Mouse (Mus musculus) forebrain, embryonic 14.5 days (tissue): ENCODE data around the gene Apeh. TPM values are rescaled to one million over a fixed set of nuclear protein-coding genes. Genes with fewer than 3 reads are reported as not detected.

Experiments
- ATAC-seq: fragments of 200-750 bp; cut with Nextera tagmentation; 2 replicates; pipeline ENCODE4 v1.8.0; 2017; ENCODE audit warnings: mild to moderate bottlenecking, moderate library complexity
- DNase-seq: peaks from one replicate; pipeline ENCODE4 v3.0.0-alpha.2; 2015; ENCODE audit warnings: low spot score
- H3K27ac ChIP-seq: fragments of 300-500 bp; sonication (generic); 2 replicates; pipeline ENCODE4 v1.5.1; 2014; ENCODE audit warnings: low read depth, mild to moderate bottlenecking, control low read depth, low read length, moderate library complexity
- H3K27me3 ChIP-seq: fragments of 300-500 bp; sonication (generic); replicated peaks from 2 replicates; pipeline ENCODE4 v1.6.1; 2014; ENCODE audit warnings: low read length, control low read depth, mixed read lengths; ENCODE audit not compliant: control insufficient read depth, insufficient read depth
- H3K36me3 ChIP-seq: fragments of 300-500 bp; sonication (generic); 2 replicates; pipeline ENCODE4 v1.6.1; 2014; ENCODE audit warnings: low read length, control low read depth; ENCODE audit not compliant: control insufficient read depth, insufficient read depth
- H3K4me1 ChIP-seq: fragments of 300-500 bp; sonication (generic); 2 replicates; pipeline ENCODE4 v1.6.1; 2014; ENCODE audit warnings: antibody characterized with exemption, low read length, control low read depth; ENCODE audit not compliant: control insufficient read depth, insufficient read depth
- H3K4me2 ChIP-seq: fragments of 300-500 bp; sonication (generic); 2 replicates; pipeline ENCODE4 v1.6.1; 2014; ENCODE audit warnings: mild to moderate bottlenecking, control low read depth, low read length
- H3K4me3 ChIP-seq: fragments of 300-500 bp; sonication (generic); 2 replicates; pipeline ENCODE4 v1.5.1; 2014; ENCODE audit warnings: low read depth, low read length, control low read depth
- H3K9ac ChIP-seq: fragments of 300-500 bp; sonication (generic); 2 replicates; pipeline ENCODE4 v1.6.1; 2014; ENCODE audit warnings: mild to moderate bottlenecking, low read length, control low read depth, moderate library complexity
- H3K9me3 ChIP-seq: fragments of 300-500 bp; sonication (generic); replicated peaks from 2 replicates; pipeline ENCODE4 v1.6.1; 2016; ENCODE audit warnings: low read length, control low read depth, mixed read lengths; ENCODE audit not compliant: control insufficient read depth
- WGBS: fragments of 180-500 bp; shearing (Covaris S2); extraction: QIAGEN DNeasy Blood & Tissue Kit; methylation state at CpG from one replicate; pipeline ENCODE4 v1.1.7; 2014; 5-methylcytosine and 5-hydroxymethylcytosine counted together
- polyA plus RNA-seq: library from polyadenylated mRNA; unstranded; fragments of >200 nt; fragmentation: Nextera tagmentation; extraction: Ambion mirVana; gene quantifications from 2 replicates; pipeline ENCODE4 v1.2.1, GENCODE M21; 2014

Apeh gene
- polyA plus RNA-seq, 1 experiment from 2014 or later, result 39.1 TPM

DNA sequence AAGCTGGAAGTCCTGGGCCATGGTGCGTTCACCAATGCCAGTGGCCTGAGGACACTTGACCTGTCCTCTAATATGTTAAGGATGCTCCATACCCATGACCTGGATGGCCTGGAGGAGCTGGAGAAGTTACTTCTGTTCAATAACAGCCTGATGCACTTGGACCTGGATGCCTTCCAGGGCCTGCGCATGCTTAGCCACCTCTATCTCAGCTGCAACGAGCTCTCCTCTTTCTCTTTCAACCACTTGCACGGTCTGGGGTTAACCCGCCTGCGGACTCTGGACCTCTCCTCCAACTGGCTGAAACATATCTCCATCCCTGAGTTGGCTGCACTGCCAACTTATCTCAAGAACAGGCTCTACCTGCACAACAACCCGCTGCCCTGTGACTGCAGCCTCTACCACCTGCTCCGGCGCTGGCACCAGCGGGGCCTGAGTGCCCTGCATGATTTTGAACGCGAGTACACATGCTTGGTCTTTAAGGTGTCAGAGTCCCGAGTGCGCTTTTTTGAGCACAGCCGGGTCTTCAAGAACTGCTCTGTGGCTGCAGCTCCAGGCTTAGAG, 40.7 kb downstream of the Apeh start:
- Histone ChIP-seq H3K36me3 (peaks cover 71% of the 10 kb centered on the region), H3K4me3 (no peak overlapping the region), H3K4me1 (peaks cover 5% of the 10 kb centered on the region; the same call in 1 of the 2 replicates), H3K4me2 (no peak overlapping the region), H3K9ac (no peak overlapping the region), H3K9me3 (no peaks in the 10 kb centered on the region), H3K27me3 (no peaks in the 10 kb centered on the region), H3K27ac (no peak overlapping the region)
- DNase-seq, result no peak
- 95% methylated on average over 15 of the region's 15 CpGs for WGBS
- no peak for ATAC-seq

GRCm38 (mm10) chr9:108052885-108053664, 41.3 kb downstream of the Apeh start, which contains the start of gene Amigo3:
TSS of gene Amigo3 (plus strand) at chr9:108053159.
- Histone ChIP-seq H3K36me3 (peaks cover 65% of the 10 kb centered on the region), H3K27me3 (no peaks in the 10 kb centered on the region), H3K9ac (no peak within 1 kb of the TSS), H3K27ac (no peak within 1 kb of the TSS), H3K4me3 (no peak within 1 kb of the TSS), H3K4me2 (0 out of 2 replicates have a peak within 1 kb of the TSS, but pooled peaks have one; percentile 16), H3K9me3 (no peaks in the 10 kb centered on the region), H3K4me1 (peaks cover 9% of the 10 kb centered on the region)
- DNase-seq (peak; percentile 97), ATAC-seq (peak; percentile 38)
- 60% methylated on average over 20 of the region's 20 CpGs for WGBS

DNA sequence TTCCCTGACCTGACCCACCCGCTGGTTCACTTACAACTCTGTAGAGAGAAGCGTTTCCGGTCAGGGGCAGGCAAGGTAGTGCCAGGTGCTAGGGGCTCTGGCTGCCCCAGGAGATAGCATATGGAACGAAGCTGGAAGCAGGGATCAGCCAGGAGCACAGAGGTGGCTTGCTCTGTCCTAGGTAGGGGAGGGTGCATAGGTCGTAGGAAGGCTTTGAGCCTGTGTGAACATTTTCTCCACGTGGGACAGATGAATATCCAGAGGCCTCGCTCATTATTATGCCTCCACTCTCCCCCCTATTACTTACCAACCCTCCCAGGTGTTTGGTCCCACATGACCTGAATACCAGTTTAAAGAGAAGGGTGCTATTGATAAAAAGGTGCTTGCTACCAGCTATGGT, 42.0 kb downstream of the Apeh start:
- Histone ChIP-seq H3K9me3 (no peaks in the 10 kb centered on the region), H3K27ac (no peak overlapping the region), H3K4me3 (no peak overlapping the region), H3K27me3 (no peaks in the 10 kb centered on the region), H3K4me1 (peaks cover 9% of the 10 kb centered on the region), H3K36me3 (peaks cover 62% of the 10 kb centered on the region), H3K4me2 (no peak overlapping the region), H3K9ac (no peak overlapping the region)
- DNase-seq (no peak), ATAC-seq (no peak)
- 78% methylated on average over 7 of the region's 7 CpGs for WGBS

GRCm38 (mm10) chr9:108051931-108052220, 42.5 kb downstream of the Apeh start:
- Histone ChIP-seq H3K9me3 (no peaks in the 10 kb centered on the region), H3K9ac (no peak overlapping the region), H3K27me3 (no peaks in the 10 kb centered on the region), H3K27ac (no peak overlapping the region), H3K4me3 (no peak overlapping the region), H3K4me2 (no peak overlapping the region), H3K4me1 (peaks cover 9% of the 10 kb centered on the region), H3K36me3 (peaks cover 62% of the 10 kb centered on the region)
- WGBS, result 85% methylated on average over 4 of the region's 4 CpGs
- DNase-seq (no peak), ATAC-seq (no peak)

DNA sequence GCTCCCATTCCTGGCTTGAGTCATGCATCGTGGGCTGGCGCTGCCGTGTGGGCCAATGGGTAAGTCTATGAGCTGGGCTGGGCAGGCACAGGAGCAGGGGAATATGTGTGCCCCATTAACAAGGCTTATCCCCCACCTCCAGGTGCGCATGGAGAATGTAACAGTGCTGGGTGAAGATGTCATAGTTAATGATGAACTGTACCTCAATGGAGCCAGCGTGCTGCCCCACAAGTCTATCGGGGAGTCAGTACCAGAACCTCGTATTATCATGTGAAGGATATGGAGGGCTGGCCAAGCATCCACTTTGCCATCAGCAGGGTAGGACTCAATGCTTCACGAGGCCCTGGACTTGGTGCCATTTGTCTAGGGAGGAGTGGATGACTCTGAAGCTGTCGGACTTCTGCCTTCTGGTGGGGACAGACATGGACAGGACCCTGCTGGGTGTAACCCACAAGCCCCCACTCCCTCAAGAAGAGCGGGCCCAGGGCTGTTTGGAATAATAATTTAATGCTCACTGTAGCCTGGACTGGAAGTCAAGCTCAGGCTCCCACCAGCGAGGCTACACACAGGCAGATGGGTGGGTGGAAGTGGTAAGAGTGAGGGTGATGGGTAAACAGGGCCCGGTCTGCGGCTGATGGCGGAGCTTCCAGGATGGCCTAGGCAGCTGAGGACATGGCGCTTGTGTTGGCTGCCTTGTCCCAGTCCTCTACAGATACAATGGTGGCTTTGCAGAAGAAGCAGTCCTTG, 43.0 kb downstream of the Apeh start:
- DNase-seq (no peak), ATAC-seq (no peak)
- WGBS, result 95% methylated on average over 15 of the region's 15 CpGs
- peaks cover 62% of the 10 kb centered on the region for H3K36me3 ChIP-seq
- no peak overlapping the region for H3K9ac ChIP-seq
- no peak overlapping the region for H3K4me2 ChIP-seq
- no peak overlapping the region for H3K27ac ChIP-seq
- no peaks in the 10 kb centered on the region for H3K27me3 ChIP-seq
- H3K4me1 ChIP-seq, result peaks cover 9% of the 10 kb centered on the region
- H3K4me3 ChIP-seq, result no peak overlapping the region
- no peaks in the 10 kb centered on the region for H3K9me3 ChIP-seq

- peak overlapping the region; percentile 68; the same call in 1 of the 2 replicates for H3K27ac ChIP-seq
- peaks cover 62% of the 10 kb centered on the region for H3K36me3 ChIP-seq
- peaks cover 9% of the 10 kb centered on the region for H3K4me1 ChIP-seq
- peak overlapping the region; percentile 89 for H3K4me2 ChIP-seq
- H3K4me3 ChIP-seq, result peak overlapping the region; percentile 72
- H3K27me3 ChIP-seq, result no peaks in the 10 kb centered on the region
- no peaks in the 10 kb centered on the region for H3K9me3 ChIP-seq
- DNase-seq, result no peak
- H3K9ac ChIP-seq, result peak overlapping the region; percentile 73
- no peak; the same call in 1 of the 2 replicates for ATAC-seq
- WGBS, result 43% methylated on average over 15 of the region's 15 CpGs
These were observed 44.7 kb downstream of the Apeh start for GRCm38 (mm10) chr9:108049561-108050251.

- ATAC-seq, result peak; percentile 96
- Histone ChIP-seq H3K36me3 (peaks cover 58% of the 10 kb centered on the region), H3K9me3 (no peaks in the 10 kb centered on the region), H3K27ac (peak within 1 kb of the TSS; percentile 68; the same call in 1 of the 2 replicates), H3K4me2 (peak within 1 kb of the TSS; percentile 89), H3K4me1 (peaks cover 9% of the 10 kb centered on the region), H3K9ac (peak within 1 kb of the TSS; percentile 73), H3K4me3 (peak within 1 kb of the TSS; percentile 72), H3K27me3 (no peaks in the 10 kb centered on the region)
- under 1% methylated on average over 32 of the region's 39 CpGs for WGBS
- peak; percentile 98 for DNase-seq
These were observed 45.4 kb downstream of the Apeh start, which contains the start of gene Gmppb for GRCm38 (mm10) chr9:108049016-108049455. TSS of gene Gmppb (plus strand) at chr9:108049242.

DNA sequence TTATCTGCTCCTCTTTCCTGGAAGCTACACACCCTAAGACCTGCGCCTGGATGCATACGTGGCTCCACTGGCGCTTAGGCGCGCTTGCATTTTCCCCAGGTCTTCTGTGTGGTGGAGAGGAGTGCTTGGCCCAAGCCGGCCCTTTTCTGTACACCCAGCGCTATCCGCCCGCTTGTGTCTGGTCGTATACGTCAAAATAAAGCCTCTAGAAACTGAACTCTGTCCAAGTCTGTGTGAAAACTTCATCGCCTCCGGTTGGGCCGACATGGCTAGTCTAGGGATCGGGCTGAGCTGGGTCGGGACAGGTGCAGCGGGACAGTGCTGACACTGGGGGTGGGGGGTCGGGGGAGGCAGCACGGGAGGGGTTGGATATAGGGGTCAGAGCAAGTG, 45.8 kb downstream of the Apeh start:
- H3K27me3 ChIP-seq, result no peaks in the 10 kb centered on the region
- peak overlapping the region; percentile 89 for H3K4me2 ChIP-seq
- H3K4me3 ChIP-seq, result peak overlapping the region; percentile 72
- H3K36me3 ChIP-seq, result peaks cover 54% of the 10 kb centered on the region
- H3K9ac ChIP-seq, result peak overlapping the region; percentile 73
- H3K9me3 ChIP-seq, result no peaks in the 10 kb centered on the region
- peak overlapping the region; percentile 55; the same call in 1 of the 2 replicates for H3K27ac ChIP-seq
- peak; percentile 49; the same call in 1 of the 2 replicates for ATAC-seq
- peak; percentile 33 for DNase-seq
- H3K4me1 ChIP-seq, result peaks cover 9% of the 10 kb centered on the region
- WGBS, result 2% methylated on average over 19 of the region's 19 CpGs
